Mouse (Mus musculus) gonadal fat pad, adult 2 months (tissue): Measurements from ENCODE around the gene Rtraf. TPM values are rescaled to one million over a fixed set of nuclear protein-coding genes. Genes with fewer than 3 reads are reported as not detected.

Experiments used
- polyA plus RNA-seq: library from polyadenylated mRNA; depleted of rRNA; stranded (reverse); fragments of >200 nt; gene quantifications from 2 replicates; pipeline ENCODE4 v1.2.3, GENCODE M21; 2012; rRNA removed

The Rtraf gene
- polyA plus RNA-seq, 1 experiment = 51.2 TPM

Other genes with a start within 250 kb of the Rtraf start
- gene Gm2237, start 238.7 kb downstream of the Rtraf start, polyA plus RNA-seq = 0.77 and 1.5 TPM in 2 replicates
- not detected in 2 replicates for gene Gm5458, start 221.2 kb downstream of the Rtraf start, polyA plus RNA-seq
- 44.4 and 48.3 TPM in 2 replicates for gene Nid2, start 72.6 kb downstream of the Rtraf start, polyA plus RNA-seq
- 12.8 and 14.1 TPM in 2 replicates for gene Gng2, start 153.8 kb upstream of the Rtraf start, polyA plus RNA-seq